Mouse (Mus musculus) myocyte (in vitro differentiated cells): ENCODE measurements around the gene Rpl38.

Source experiments
- E2F4 ChIP-seq: IDR thresholded peaks from one replicate; pipeline ENCODE4 v1.6.1; 2011; ENCODE audit warnings: mild to moderate bottlenecking, control low read depth, moderate library complexity; ENCODE audit not compliant: insufficient read depth
- MAX ChIP-seq: IDR thresholded peaks from one replicate; pipeline ENCODE4 v1.6.1; 2011; ENCODE audit warnings: low read depth, mild to moderate bottlenecking, control low read depth
- MYOG ChIP-seq, 3 experiments: IDR thresholded peaks; one replicate each; pipeline ENCODE4 v1.6.1; 2011; ENCODE audit warnings: control low read depth in 2 of 3, low read depth in 2 of 3, mild to moderate bottlenecking in 2 of 3; ENCODE audit not compliant: insufficient read length in 2 of 3, control insufficient read depth in 1 of 3, insufficient read depth in 1 of 3
- POLR2A ChIP-seq: IDR thresholded peaks from one replicate; pipeline ENCODE4 v1.6.1; 2011; ENCODE audit warnings: low read depth, mild to moderate bottlenecking, control low read depth, moderate library complexity; ENCODE audit not compliant: insufficient read length
- POLR2AphosphoS2 ChIP-seq: IDR thresholded peaks from one replicate; pipeline ENCODE4 v1.6.1; 2011; ENCODE audit warnings: low read depth, control low read depth; ENCODE audit not compliant: insufficient read length
- REST ChIP-seq: IDR thresholded peaks from one replicate; pipeline ENCODE4 v1.6.1; 2011; ENCODE audit warnings: mild to moderate bottlenecking, control low read depth, moderate library complexity; ENCODE audit not compliant: insufficient read depth, insufficient read length
- TCF12 ChIP-seq: IDR thresholded peaks from one replicate; pipeline ENCODE4 v1.6.1; 2011; ENCODE audit warnings: mild to moderate bottlenecking, control low read depth; ENCODE audit not compliant: poor library complexity, insufficient read depth, severe bottlenecking
- TCF3 ChIP-seq: IDR thresholded peaks from one replicate; pipeline ENCODE4 v1.6.1; 2011; ENCODE audit warnings: low read depth, control low read depth; ENCODE audit not compliant: insufficient read length
- USF1 ChIP-seq: IDR thresholded peaks from one replicate; pipeline ENCODE4 v1.6.1; 2011; ENCODE audit warnings: low read depth, mild to moderate bottlenecking, control low read depth, moderate library complexity

DNA sequence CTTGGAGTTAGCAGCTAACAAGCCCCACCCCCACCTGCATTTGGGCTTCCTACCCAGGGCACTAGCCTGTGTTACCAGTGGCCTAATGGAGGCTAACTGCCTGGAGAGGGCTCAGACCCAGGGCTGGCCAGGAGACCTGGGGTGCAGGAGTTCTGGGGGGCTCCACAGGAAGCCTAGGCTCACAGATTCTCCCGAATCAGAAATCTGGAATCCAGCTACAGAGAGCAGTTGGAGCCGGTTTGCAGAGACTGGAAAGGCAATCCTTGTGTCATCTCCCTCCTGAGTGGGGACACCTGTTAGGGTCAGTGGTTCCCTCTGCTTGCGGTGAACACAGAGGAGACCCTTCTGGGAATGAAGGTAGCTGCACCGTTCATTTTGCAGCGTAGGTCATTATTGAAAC is 12.7 kb downstream of the Rpl38 start:
- no peak for TF ChIP-seq MAX
- no peak for TF ChIP-seq POLR2AphosphoS2
- no peak for TF ChIP-seq TCF12
- no peak for TF ChIP-seq POLR2A
- TF ChIP-seq E2F4, result no peak
- TF ChIP-seq TCF3, result no peak
- no peak for TF ChIP-seq MYOG (IDR thresholded peaks at IDR 0.05; ENCODE audit: control insufficient read depth in 1 of 3, insufficient read depth in 1 of 3, insufficient read length in 2 of 3, low read depth in 2 of 3)
- TF ChIP-seq REST, result no peak
- TF ChIP-seq USF1, result no peak
